Mouse (Mus musculus) MEL (cell line): ENCODE data around the gene Grm1. TPM values are rescaled to one million over a fixed set of nuclear protein-coding genes. Genes with fewer than 3 reads are reported as not detected.

Experiments used
- DNase-seq: peaks from one replicate; pipeline ENCODE4 v3.0.0; 2011; ENCODE audit warnings: low read depth, low spot score
- H3K27ac ChIP-seq: 2 replicates; pipeline ENCODE4 v1.5.1; 2012; ENCODE audit warnings: low read depth, mild to moderate bottlenecking, control low read depth, low read length, moderate library complexity; ENCODE audit not compliant: control insufficient read depth
- H3K27me3 ChIP-seq, 2 experiments: fragments of 150-350 bp in 1 of 2; sonication (generic) in 1 of 2; 2 replicates each; pipeline ENCODE4 v1.6.1; 2012; ENCODE audit warnings: low read length in 2 of 2, mild to moderate bottlenecking in 2 of 2, improper control_type of control experiment in 1 of 2, moderate library complexity in 1 of 2; ENCODE audit not compliant: insufficient read depth in 2 of 2, control insufficient read depth in 1 of 2
- H3K36me3 ChIP-seq, 2 experiments: 2 replicates each; pipeline ENCODE4 v1.6.1; 2012 to 2014; ENCODE audit warnings: low read length in 2 of 2, improper control_type of control experiment in 1 of 2, inconsistent platforms in 1 of 2, mild to moderate bottlenecking in 1 of 2; ENCODE audit not compliant: insufficient read depth in 2 of 2, control insufficient read depth in 1 of 2
- H3K4me1 ChIP-seq, 2 experiments: fragments of 150-350 bp in 1 of 2; sonication (generic) in 1 of 2; 2 replicates each; pipeline ENCODE4 v1.6.1; 2012; ENCODE audit warnings: low read length in 2 of 2, improper control_type of control experiment in 1 of 2, mild to moderate bottlenecking in 1 of 2; ENCODE audit not compliant: insufficient read depth in 2 of 2, control insufficient read depth in 1 of 2
- H3K4me3 ChIP-seq, 2 experiments: fragments of 150-350 bp in 1 of 2; sonication (generic) in 1 of 2; 2 replicates each; pipeline ENCODE4 v1.5.1; 2012; ENCODE audit warnings: low read depth in 2 of 2, low read length in 2 of 2, mild to moderate bottlenecking in 2 of 2, moderate library complexity in 2 of 2, control low read depth in 1 of 2, improper control_type of control experiment in 1 of 2; ENCODE audit not compliant: control insufficient read depth in 1 of 2, insufficient read depth in 1 of 2
- H3K79me2 ChIP-seq: 2 replicates; pipeline ENCODE4 v1.6.1; 2012; ENCODE audit warnings: mild to moderate bottlenecking, low read length, moderate library complexity; ENCODE audit not compliant: control insufficient read depth, poor library complexity, insufficient read depth
- H3K9ac ChIP-seq: 2 replicates; pipeline ENCODE4 v1.6.1; 2012; ENCODE audit warnings: low read depth, mild to moderate bottlenecking, control low read depth, low read length, moderate library complexity; ENCODE audit not compliant: control insufficient read depth, poor library complexity, severe bottlenecking
- H3K9me3 ChIP-seq: fragments of 150-350 bp; sonication (generic); replicated peaks from 2 replicates; pipeline ENCODE4 v1.6.1; 2012; ENCODE audit warnings: mild to moderate bottlenecking, low read length, improper control_type of control experiment, moderate library complexity; ENCODE audit not compliant: insufficient read depth
- BHLHE40 ChIP-seq: IDR thresholded peaks from 2 replicates; pipeline ENCODE4 v1.6.1; 2012; ENCODE audit warnings: low read depth, mild to moderate bottlenecking, inconsistent platforms, low read length, improper control_type of control experiment, borderline replicate concordance
- CHD2 ChIP-seq: IDR thresholded peaks from 2 replicates; pipeline ENCODE4 v1.6.1; 2011; ENCODE audit warnings: low read length, improper control_type of control experiment
- CTCF ChIP-seq, 3 experiments: IDR thresholded peaks in 2 of 3; conservative IDR thresholded peaks in 1 of 3; 2 replicates each; pipeline ENCODE4 v1.5.1; 2011 to 2012; ENCODE audit warnings: low read length in 3 of 3, low read depth in 2 of 3, mild to moderate bottlenecking in 2 of 3, improper control_type of control experiment in 1 of 3, inconsistent platforms in 1 of 3, mixed read lengths in 1 of 3, moderate library complexity in 1 of 3; ENCODE audit not compliant: control insufficient read depth in 1 of 3, insufficient read depth in 1 of 3, poor library complexity in 1 of 3, severe bottlenecking in 1 of 3
- ELF1 ChIP-seq: IDR thresholded peaks from 2 replicates; pipeline ENCODE4 v1.6.1; 2014; ENCODE audit warnings: low read depth, mild to moderate bottlenecking, inconsistent platforms, low read length, improper control_type of control experiment, moderate library complexity
- EP300 ChIP-seq, 2 experiments: IDR thresholded peaks; 2 replicates each; pipeline ENCODE4 v1.6.1; 2011; ENCODE audit warnings: improper control_type of control experiment in 2 of 2, low read length in 2 of 2, low read depth in 1 of 2, mild to moderate bottlenecking in 1 of 2
- GABPA ChIP-seq: IDR thresholded peaks from 2 replicates; pipeline ENCODE4 v1.6.1; 2012; ENCODE audit warnings: low read depth, mild to moderate bottlenecking, inconsistent platforms, low read length, improper control_type of control experiment, moderate library complexity
- JUND ChIP-seq: IDR thresholded peaks from 2 replicates; pipeline ENCODE4 v1.6.1; 2011; ENCODE audit warnings: low read depth, mild to moderate bottlenecking, improper control_type of control experiment, low read length
- MAZ ChIP-seq: IDR thresholded peaks from 2 replicates; pipeline ENCODE4 v1.6.1; 2012; ENCODE audit warnings: low read depth, mild to moderate bottlenecking, inconsistent platforms, low read length, improper control_type of control experiment
- MYC ChIP-seq: IDR thresholded peaks from 2 replicates; pipeline ENCODE4 v1.6.1; 2011; ENCODE audit warnings: low read depth, mild to moderate bottlenecking, low read length, improper control_type of control experiment, moderate library complexity
- NRF1 ChIP-seq: IDR thresholded peaks from 2 replicates; pipeline ENCODE4 v1.6.1; 2014; ENCODE audit warnings: low read depth, mild to moderate bottlenecking, inconsistent platforms, low read length, improper control_type of control experiment, moderate library complexity; ENCODE audit not compliant: poor library complexity, insufficient read depth, severe bottlenecking
- POLR2A ChIP-seq, 2 experiments: IDR thresholded peaks; 2 replicates each; pipeline ENCODE4 v1.6.1; 2011 to 2012; ENCODE audit warnings: low read length in 2 of 2, mild to moderate bottlenecking in 2 of 2, control low read depth in 1 of 2, improper control_type of control experiment in 1 of 2, low read depth in 1 of 2, moderate library complexity in 1 of 2; ENCODE audit not compliant: control insufficient read depth in 1 of 2, insufficient read depth in 1 of 2, poor library complexity in 1 of 2
- POLR2AphosphoS5 ChIP-seq: IDR thresholded peaks from 2 replicates; pipeline ENCODE4 v1.6.1; 2012; ENCODE audit warnings: low read depth, borderline replicate concordance, mild to moderate bottlenecking, inconsistent platforms, low read length, moderate library complexity, mixed read lengths
- RCOR1 ChIP-seq: IDR thresholded peaks from 2 replicates; pipeline ENCODE4 v1.6.1; 2012; ENCODE audit warnings: low read depth, mild to moderate bottlenecking, inconsistent platforms, low read length, improper control_type of control experiment
- SIN3A ChIP-seq: IDR thresholded peaks from 2 replicates; pipeline ENCODE4 v1.6.1; 2012; ENCODE audit warnings: low read length, improper control_type of control experiment, inconsistent platforms
- TBP ChIP-seq: IDR thresholded peaks from 2 replicates; pipeline ENCODE4 v1.8.0; 2011; ENCODE audit warnings: low read depth, low read length, improper control_type of control experiment
- TCF12 ChIP-seq: IDR thresholded peaks from 2 replicates; pipeline ENCODE4 v1.6.1; 2014; ENCODE audit warnings: low read depth, mild to moderate bottlenecking, inconsistent platforms, low read length, improper control_type of control experiment, moderate library complexity
- USF2 ChIP-seq, 2 experiments: IDR thresholded peaks; 2 replicates each; pipeline ENCODE4 v1.6.1; 2011 to 2012; ENCODE audit warnings: improper control_type of control experiment in 2 of 2, low read length in 2 of 2, borderline replicate concordance in 1 of 2, inconsistent platforms in 1 of 2, low read depth in 1 of 2, mild to moderate bottlenecking in 1 of 2; ENCODE audit not compliant: insufficient read depth in 1 of 2
- ZKSCAN1 ChIP-seq: IDR thresholded peaks from 2 replicates; pipeline ENCODE4 v1.6.1; 2012; ENCODE audit warnings: low read depth, mild to moderate bottlenecking, inconsistent platforms, low read length, improper control_type of control experiment, moderate library complexity
- polyA plus RNA-seq, 2 experiments: library from polyadenylated mRNA; stranded (reverse) in 1 of 2; unstranded in 1 of 2; fragments of >175 nt in 1 of 2; fragments of >200 nt in 1 of 2; gene quantifications; 2 replicates each; pipeline versions ENCODE4 v1.2.1 to v1.2.4; 2012; ENCODE audit warnings: low replicate concordance in 2 of 2, low read depth in 1 of 2; ENCODE audit not compliant: insufficient read length in 2 of 2, insufficient read depth in 1 of 2, missing spikeins in 1 of 2
- total RNA-seq: library from RNA; depleted of rRNA; stranded (reverse); fragments of 300-350 nt; gene quantifications from 2 replicates; pipeline ENCODE4 v1.2.3, GENCODE M21; 2012

The Grm1 gene
- total and polyA plus RNA-seq, 3 experiments = not detected

DNA sequence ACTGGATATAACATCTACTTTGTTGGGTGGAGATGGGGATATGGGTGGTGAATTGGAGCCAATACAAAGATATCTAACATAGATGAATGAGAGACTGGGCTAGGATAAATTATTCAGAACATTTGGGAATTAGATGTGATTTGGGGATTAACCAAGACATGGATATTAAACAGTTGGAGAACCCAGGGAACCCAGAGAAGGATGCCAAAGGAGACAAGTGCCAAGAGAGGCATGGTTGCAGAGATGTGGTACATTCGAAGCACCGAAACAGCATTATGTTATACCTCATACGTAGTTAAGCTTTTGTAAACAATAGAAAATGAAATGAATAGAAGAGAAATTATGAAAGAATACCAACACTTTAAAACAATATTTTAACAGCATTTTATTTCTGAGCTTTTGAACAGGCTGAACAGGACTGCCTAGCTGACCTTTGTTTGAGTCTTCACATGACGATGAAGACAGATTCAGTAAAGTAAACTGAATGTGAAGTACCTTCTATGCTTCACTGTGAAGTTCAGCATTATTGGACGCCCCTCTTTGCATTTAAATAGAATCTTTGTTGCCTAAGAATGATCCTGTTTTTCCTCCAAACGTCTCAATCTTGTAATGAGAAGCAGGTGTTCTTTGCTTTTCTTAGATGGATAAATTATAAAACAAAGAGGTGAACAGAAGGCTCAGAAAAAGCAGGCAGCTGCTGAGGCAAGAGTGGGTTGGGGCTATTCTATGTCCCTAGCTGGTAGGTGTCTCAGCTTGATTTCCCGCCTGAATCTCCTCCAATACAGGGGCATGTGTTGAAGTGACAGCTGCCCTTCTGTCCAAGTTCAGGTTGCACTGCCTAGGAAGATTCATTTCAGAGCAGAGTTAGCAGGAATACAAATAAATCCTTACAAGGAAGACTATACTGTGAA, 234.5 kb downstream of the Grm1 start:
- Histone ChIP-seq H3K79me2 (no peaks in the 10 kb centered on the region), H3K36me3 (no peaks in the 10 kb centered on the region), H3K9me3 (no peaks in the 10 kb centered on the region), H3K27ac (no peak overlapping the region), H3K4me3 (no peak overlapping the region), H3K9ac (no peak overlapping the region), H3K4me1 (no peaks in the 10 kb centered on the region), H3K27me3 (no peaks in the 10 kb centered on the region)
- no peak for TF ChIP-seq ELF1
- TF ChIP-seq MYC = no peak
- TF ChIP-seq USF2 (IDR thresholded peaks at IDR 0.05; ENCODE audit: borderline replicate concordance in 1 of 2, insufficient read depth in 1 of 2, low read depth in 1 of 2, low read length in 2 of 2) = no peak
- no peak for TF ChIP-seq POLR2AphosphoS5
- DNase-seq = no peak

DNA sequence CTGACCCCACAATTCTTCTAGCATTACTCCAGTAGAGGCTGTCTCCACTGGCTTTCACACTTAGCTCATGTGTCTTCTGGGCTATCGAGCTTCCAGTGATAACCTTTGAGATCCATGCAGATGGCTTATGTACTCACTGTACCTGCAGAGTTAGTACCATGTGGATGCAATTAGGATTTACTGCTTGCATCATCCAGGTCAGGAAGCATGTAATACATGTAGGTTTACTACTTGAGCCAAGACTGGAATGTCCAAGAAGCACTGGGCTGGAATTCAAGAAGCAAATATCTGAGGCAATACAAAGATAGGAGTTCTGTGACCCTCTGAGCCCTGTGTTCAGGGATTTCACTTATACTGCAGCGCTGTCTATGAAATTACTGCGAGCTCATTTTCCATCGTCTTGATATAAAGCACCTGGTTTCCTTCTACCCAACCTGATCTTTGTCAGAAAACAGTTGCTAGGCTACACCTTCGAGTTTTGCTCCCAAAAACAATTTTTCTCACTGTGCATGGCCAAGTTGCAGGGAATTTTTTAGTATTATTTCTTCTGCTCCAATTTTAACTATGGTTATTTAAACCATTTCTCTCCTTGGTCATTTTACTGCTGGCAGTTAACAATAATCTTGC, 237.0 kb downstream of the Grm1 start:
- TF ChIP-seq TBP (no peak), TCF12 (no peak), RCOR1 (no peak), ZKSCAN1 (no peak), CTCF (IDR thresholded peaks at IDR 0.05 in 2 of 3, conservative IDR thresholded peaks at IDR 0.05 in 1 of 3; ENCODE audit: control insufficient read depth in 1 of 3, insufficient read depth in 1 of 3, low read depth in 2 of 3, low read length in 3 of 3, poor library complexity in 1 of 3, severe bottlenecking in 1 of 3) (no peak), POLR2A (IDR thresholded peaks at IDR 0.05; ENCODE audit: control insufficient read depth in 1 of 2, insufficient read depth in 1 of 2, low read depth in 1 of 2, low read length in 2 of 2, poor library complexity in 1 of 2) (no peak), CHD2 (no peak), GABPA (no peak), BHLHE40 (no peak)
- Histone ChIP-seq H3K9me3 (no peaks in the 10 kb centered on the region), H3K36me3 (no peaks in the 10 kb centered on the region), H3K4me1 (no peaks in the 10 kb centered on the region), H3K9ac (no peak overlapping the region), H3K27ac (no peak overlapping the region), H3K4me3 (no peak overlapping the region), H3K79me2 (no peaks in the 10 kb centered on the region), H3K27me3 (no peaks in the 10 kb centered on the region)
- DNase-seq = no peak

DNA sequence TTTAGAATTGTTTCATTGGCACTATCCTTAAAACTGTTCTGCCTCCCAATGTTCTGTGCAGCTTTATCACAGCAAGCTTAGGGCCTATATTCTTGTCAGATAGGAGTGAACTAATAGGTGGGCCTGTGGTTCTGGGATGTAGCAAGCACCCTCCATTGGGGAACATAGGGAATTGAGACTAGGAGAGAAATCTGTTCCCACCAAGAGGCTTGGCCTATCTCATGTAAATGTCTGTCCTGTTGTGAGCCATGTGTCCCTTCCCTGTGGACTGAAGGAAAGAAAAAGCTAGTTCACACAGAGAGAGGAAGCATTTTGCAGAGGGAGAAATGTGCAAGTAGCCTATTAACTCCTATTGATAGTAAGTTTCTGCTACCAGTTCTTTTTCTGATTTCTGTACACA, 246.8 kb downstream of the Grm1 start:
- H3K27ac ChIP-seq = no peak overlapping the region
- no peaks in the 10 kb centered on the region for H3K9me3 ChIP-seq
- no peaks in the 10 kb centered on the region for H3K79me2 ChIP-seq
- no peak overlapping the region for H3K4me3 ChIP-seq
- no peak for DNase-seq
- TF ChIP-seq USF2 (IDR thresholded peaks at IDR 0.05; ENCODE audit: borderline replicate concordance in 1 of 2, insufficient read depth in 1 of 2, low read depth in 1 of 2, low read length in 2 of 2) (no peak), SIN3A (no peak), EP300 (IDR thresholded peaks at IDR 0.05; ENCODE audit: low read depth in 1 of 2, low read length in 2 of 2) (no peak), CHD2 (no peak), JUND (no peak), TBP (no peak), MAZ (no peak), NRF1 (no peak)
- H3K9ac ChIP-seq = no peak overlapping the region
- H3K4me1 ChIP-seq = no peaks in the 10 kb centered on the region
- no peaks in the 10 kb centered on the region for H3K36me3 ChIP-seq
- H3K27me3 ChIP-seq = peaks cover 0 to 2% of the 10 kb centered on the region in 2 experiments; a peak in 1 of 4 replicates
